Mouse (Mus musculus) midbrain, postnatal 0 days (tissue): ENCODE measurements around the gene Olfr812. TPM values are rescaled to one million over a fixed set of nuclear protein-coding genes. Genes with fewer than 3 reads are reported as not detected.

ENCODE experiments used
- ATAC-seq: fragments of 200-750 bp; cut with Nextera tagmentation; 2 replicates; pipeline ENCODE4 v1.8.0; 2017; ENCODE audit warnings: moderate number of reproducible peaks, mild to moderate bottlenecking, moderate TSS enrichment, moderate library complexity; ENCODE audit not compliant: low FRiP score
- DNase-seq: peaks from one replicate; pipeline ENCODE4 v3.0.0-alpha.2; 2015; ENCODE audit warnings: low spot score
- H3K27ac ChIP-seq: fragments of 300-500 bp; sonication (generic); 2 replicates; pipeline ENCODE4 v1.5.1; 2014; ENCODE audit warnings: low read depth, mild to moderate bottlenecking, low read length, mixed read lengths
- H3K27me3 ChIP-seq: fragments of 300-500 bp; sonication (generic); 2 replicates; pipeline ENCODE4 v1.6.1; 2014; ENCODE audit warnings: low read length, control low read depth, mixed read lengths; ENCODE audit not compliant: insufficient read depth
- H3K36me3 ChIP-seq: fragments of 300-500 bp; sonication (generic); 2 replicates; pipeline ENCODE4 v1.6.1; 2014; ENCODE audit warnings: low read length, control low read depth, mixed read lengths; ENCODE audit not compliant: insufficient read depth
- H3K4me1 ChIP-seq: fragments of 300-500 bp; sonication (generic); 2 replicates; pipeline ENCODE4 v1.6.1; 2014; ENCODE audit warnings: mild to moderate bottlenecking, control low read depth, antibody characterized with exemption, low read length, mixed read lengths; ENCODE audit not compliant: insufficient read depth
- H3K4me2 ChIP-seq: fragments of 300-500 bp; sonication (generic); 2 replicates; pipeline ENCODE4 v1.6.1; 2014; ENCODE audit warnings: low read depth, mild to moderate bottlenecking, low read length, mixed read lengths; ENCODE audit not compliant: poor library complexity, severe bottlenecking
- H3K4me3 ChIP-seq: fragments of 300-500 bp; sonication (generic); 2 replicates; pipeline ENCODE4 v1.5.1; 2014; ENCODE audit warnings: low read depth, mild to moderate bottlenecking, low read length, moderate library complexity
- H3K9ac ChIP-seq: fragments of 300-500 bp; sonication (generic); replicated peaks from 2 replicates; pipeline ENCODE4 v1.6.1; 2014; ENCODE audit warnings: mild to moderate bottlenecking, low read length, moderate library complexity, mixed read lengths; ENCODE audit not compliant: poor library complexity, severe bottlenecking
- H3K9me3 ChIP-seq: fragments of 300-500 bp; sonication (generic); 2 replicates; pipeline ENCODE4 v1.6.1; 2016; ENCODE audit warnings: low read length, control low read depth
- CTCF ChIP-seq: IDR thresholded peaks from 2 replicates; pipeline ENCODE4 v1.5.1; 2016; ENCODE audit warnings: antibody characterized with exemption, mild to moderate bottlenecking
- WGBS: fragments of 180-500 bp; shearing (Covaris S2); extraction: QIAGEN DNeasy Blood & Tissue Kit; methylation state at CpG from one replicate; pipeline ENCODE4 v1.1.7; 2014; 5-methylcytosine and 5-hydroxymethylcytosine counted together
- polyA plus RNA-seq: library from polyadenylated mRNA; unstranded; fragments of >200 nt; fragmentation: Nextera tagmentation; extraction: Ambion mirVana; gene quantifications from 2 replicates; pipeline ENCODE4 v1.2.1, GENCODE M21; 2015
- total RNA-seq: library from RNA; depleted of rRNA; stranded (reverse); fragments of >200 nt; gene quantifications from 2 replicates; pipeline ENCODE4 v1.2.3, GENCODE M21; 2014; rRNA removed

Gene Olfr812
- total and polyA plus RNA-seq, 2 experiments from 2014 or later: not detected

- Histone ChIP-seq H3K9me3 (no peaks in the 10 kb centered on the region), H3K4me1 (no peaks in the 10 kb centered on the region), H3K4me3 (no peak within 1 kb of the TSS), H3K36me3 (no peaks in the 10 kb centered on the region), H3K9ac (no peak within 1 kb of the TSS), H3K4me2 (no peak within 1 kb of the TSS), H3K27me3 (no peaks in the 10 kb centered on the region), H3K27ac (no peak within 1 kb of the TSS)
- no peak for DNase-seq
- WGBS: 86% methylated on average over 4 of the region's 4 CpGs
- no peak for TF ChIP-seq CTCF
- ATAC-seq: no peak
Measured at GRCm38 (mm10) chr10:129804296-129804695, 41.6 kb downstream of the Olfr812 start, which contains the start of gene Olfr811. Gene Olfr811 (minus strand): TSS chr10:129804396.

- DNase-seq (no peak), ATAC-seq (no peak)
- H3K9me3 ChIP-seq: no peaks in the 10 kb centered on the region
- no peaks in the 10 kb centered on the region for H3K27me3 ChIP-seq
- TF ChIP-seq CTCF: no peak
- H3K4me2 ChIP-seq: no peak within 1 kb of the TSS
- H3K27ac ChIP-seq: no peak within 1 kb of the TSS
- no peaks in the 10 kb centered on the region for H3K4me1 ChIP-seq
- no peak within 1 kb of the TSS for H3K4me3 ChIP-seq
- H3K9ac ChIP-seq: no peak within 1 kb of the TSS
- no peaks in the 10 kb centered on the region for H3K36me3 ChIP-seq
Measured at GRCm38 (mm10) chr10:129794817-129795216, 51.1 kb downstream of the Olfr812 start, which contains the start of gene Olfr810. Gene Olfr810 (minus strand): TSS chr10:129794917.

Other genes with a start within 250 kb of the Olfr812 start
- gene Olfr796, start 233.5 kb downstream of the Olfr812 start, total RNA-seq: not detected in 2 replicates
- not detected in 2 replicates for gene Olfr796, start 233.5 kb downstream of the Olfr812 start, polyA plus RNA-seq
- gene Olfr798, start 218.2 kb downstream of the Olfr812 start, total RNA-seq: not detected in 2 replicates
- gene Olfr798, start 218.2 kb downstream of the Olfr812 start, polyA plus RNA-seq: not detected in 2 replicates
- gene Olfr799, start 208.6 kb downstream of the Olfr812 start, total RNA-seq: not detected in 2 replicates
- not detected in 2 replicates for gene Olfr799, start 208.6 kb downstream of the Olfr812 start, polyA plus RNA-seq
- gene Olfr800, start 188.4 kb downstream of the Olfr812 start, total RNA-seq: not detected in 2 replicates
- not detected in 2 replicates for gene Olfr800, start 188.4 kb downstream of the Olfr812 start, polyA plus RNA-seq
- not detected in 2 replicates for gene Olfr801, start 172.2 kb downstream of the Olfr812 start, total RNA-seq
- not detected in 2 replicates for gene Olfr801, start 172.2 kb downstream of the Olfr812 start, polyA plus RNA-seq
- gene Olfr802, start 157.9 kb downstream of the Olfr812 start, total RNA-seq: not detected in 2 replicates
- 0.04 and 0.11 TPM in 2 replicates for gene Olfr802, start 157.9 kb downstream of the Olfr812 start, polyA plus RNA-seq
- not detected in 2 replicates for gene Olfr803, start 151.8 kb downstream of the Olfr812 start, total RNA-seq
- not detected in 2 replicates for gene Olfr803, start 151.8 kb downstream of the Olfr812 start, polyA plus RNA-seq
- not detected in 2 replicates for gene Olfr804, start 142.9 kb downstream of the Olfr812 start, total RNA-seq
- gene Olfr804, start 142.9 kb downstream of the Olfr812 start, polyA plus RNA-seq: not detected in 2 replicates
- gene Olfr805, start 116.7 kb downstream of the Olfr812 start, total RNA-seq: not detected in 2 replicates
- gene Olfr805, start 116.7 kb downstream of the Olfr812 start, polyA plus RNA-seq: not detected in 2 replicates
- not detected in 2 replicates for gene Olfr806, start 104.2 kb downstream of the Olfr812 start, total RNA-seq
- not detected in 2 replicates for gene Olfr806, start 104.2 kb downstream of the Olfr812 start, polyA plus RNA-seq
- gene Olfr807, start 88.3 kb downstream of the Olfr812 start, total RNA-seq: not detected in 2 replicates
- not detected in 2 replicates for gene Olfr807, start 88.3 kb downstream of the Olfr812 start, polyA plus RNA-seq
- gene Olfr808, start 80.6 kb downstream of the Olfr812 start, total RNA-seq: not detected in 2 replicates
- not detected in 2 replicates for gene Olfr808, start 80.6 kb downstream of the Olfr812 start, polyA plus RNA-seq
- gene Olfr809, start 71.5 kb downstream of the Olfr812 start, total RNA-seq: not detected in 2 replicates
- not detected in 2 replicates for gene Olfr809, start 71.5 kb downstream of the Olfr812 start, polyA plus RNA-seq
- gene Olfr810, start 51.2 kb downstream of the Olfr812 start, total RNA-seq: not detected in 2 replicates
- not detected in 2 replicates for gene Olfr810, start 51.2 kb downstream of the Olfr812 start, polyA plus RNA-seq
- not detected in 2 replicates for gene Olfr811, start 41.7 kb downstream of the Olfr812 start, total RNA-seq
- gene Olfr811, start 41.7 kb downstream of the Olfr812 start, polyA plus RNA-seq: not detected in 2 replicates
- not detected in 2 replicates for gene Olfr813, start 9.3 kb upstream of the Olfr812 start, total RNA-seq
- not detected in 2 replicates for gene Olfr813, start 9.3 kb upstream of the Olfr812 start, polyA plus RNA-seq
- not detected in 2 replicates for gene Olfr814, start 33.8 kb upstream of the Olfr812 start, total RNA-seq
- not detected in 2 replicates for gene Olfr814, start 33.8 kb upstream of the Olfr812 start, polyA plus RNA-seq
- not detected in 2 replicates for gene Olfr815, start 59.8 kb upstream of the Olfr812 start, total RNA-seq
- gene Olfr815, start 59.8 kb upstream of the Olfr812 start, polyA plus RNA-seq: not detected in 2 replicates
- not detected in 2 replicates for gene Olfr816, start 69.5 kb upstream of the Olfr812 start, total RNA-seq
- gene Olfr816, start 69.5 kb upstream of the Olfr812 start, polyA plus RNA-seq: not detected in 2 replicates
- not detected in 2 replicates for gene Olfr818, start 103.0 kb upstream of the Olfr812 start, total RNA-seq
- gene Olfr818, start 103.0 kb upstream of the Olfr812 start, polyA plus RNA-seq: not detected in 2 replicates
- gene Olfr819, start 121.2 kb upstream of the Olfr812 start, total RNA-seq: not detected in 2 replicates
- gene Olfr819, start 121.2 kb upstream of the Olfr812 start, polyA plus RNA-seq: not detected in 2 replicates
- not detected in 2 replicates for gene Olfr247, start 130.0 kb upstream of the Olfr812 start, total RNA-seq
- not detected in 2 replicates for gene Olfr247, start 130.0 kb upstream of the Olfr812 start, polyA plus RNA-seq
- not detected in 2 replicates for gene Gm10310, start 139.0 kb upstream of the Olfr812 start, total RNA-seq
- not detected in 2 replicates for gene Gm10310, start 139.0 kb upstream of the Olfr812 start, polyA plus RNA-seq
- gene Olfr820, start 166.5 kb upstream of the Olfr812 start, total RNA-seq: not detected in 2 replicates
- not detected in 2 replicates for gene Olfr820, start 166.5 kb upstream of the Olfr812 start, polyA plus RNA-seq
- not detected in 2 replicates for gene Olfr821, start 184.3 kb upstream of the Olfr812 start, total RNA-seq
- not detected in 2 replicates for gene Olfr821, start 184.3 kb upstream of the Olfr812 start, polyA plus RNA-seq
- gene Olfr822, start 225.1 kb upstream of the Olfr812 start, total RNA-seq: not detected in 2 replicates
- not detected in 2 replicates for gene Olfr822, start 225.1 kb upstream of the Olfr812 start, polyA plus RNA-seq